Mouse (Mus musculus) heart, embryonic 14.5 days (tissue): ENCODE data around the gene Slc24a2. TPM values are rescaled to one million over a fixed set of nuclear protein-coding genes. Genes with fewer than 3 reads are reported as not detected.
A peak's percentile ranks its signal among the peaks of the same experiment; 100 is the strongest.

Experiments
- ATAC-seq: fragments of 200-750 bp; cut with Nextera tagmentation; 2 replicates; pipeline ENCODE4 v1.8.0; 2017; ENCODE audit warnings: low read depth, moderate TSS enrichment; ENCODE audit not compliant: insufficient number of reproducible peaks, insufficient read depth, low FRiP score
- H3K27ac ChIP-seq, 2 experiments: fragments of 200-500 bp in 1 of 2; fragments of 300-500 bp in 1 of 2; sonication (generic) in 1 of 2; replicated peaks in 1 of 2; 2 replicates each; pipeline ENCODE4 v1.5.1; 2012 to 2014; ENCODE audit warnings: low read depth in 2 of 2, low read length in 2 of 2, control low read depth in 1 of 2, mild to moderate bottlenecking in 1 of 2, mixed read lengths in 1 of 2; ENCODE audit not compliant: control insufficient read depth in 1 of 2, insufficient read depth in 1 of 2
- H3K27me3 ChIP-seq: fragments of 300-500 bp; sonication (generic); 2 replicates; pipeline ENCODE4 v1.6.1; 2014; ENCODE audit warnings: mild to moderate bottlenecking, low read length, control low read depth; ENCODE audit not compliant: control insufficient read depth, insufficient read depth
- H3K36me3 ChIP-seq: fragments of 300-500 bp; sonication (generic); 2 replicates; pipeline ENCODE4 v1.6.1; 2014; ENCODE audit warnings: mild to moderate bottlenecking, control low read depth, low read length, mixed read lengths; ENCODE audit not compliant: control insufficient read depth, insufficient read depth
- H3K4me1 ChIP-seq, 2 experiments: fragments of 200-500 bp in 1 of 2; fragments of 300-500 bp in 1 of 2; sonication (generic) in 1 of 2; 2 replicates each; pipeline ENCODE4 v1.6.1; 2012 to 2014; ENCODE audit warnings: low read length in 2 of 2, control low read depth in 1 of 2, mixed read lengths in 1 of 2; ENCODE audit not compliant: control insufficient read depth in 2 of 2, insufficient read depth in 2 of 2
- H3K4me2 ChIP-seq: fragments of 300-500 bp; sonication (generic); 2 replicates; pipeline ENCODE4 v1.6.1; 2014; ENCODE audit warnings: mild to moderate bottlenecking, low read length
- H3K4me3 ChIP-seq, 2 experiments: fragments of 200-500 bp in 1 of 2; fragments of 300-500 bp in 1 of 2; sonication (generic) in 1 of 2; 2 replicates each; pipeline ENCODE4 v1.5.1; 2012 to 2014; ENCODE audit warnings: low read length in 2 of 2, mild to moderate bottlenecking in 2 of 2, control low read depth in 1 of 2, low read depth in 1 of 2, moderate library complexity in 1 of 2; ENCODE audit not compliant: control insufficient read depth in 1 of 2, insufficient read depth in 1 of 2
- H3K9ac ChIP-seq: fragments of 300-500 bp; sonication (generic); 2 replicates; pipeline ENCODE4 v1.6.1; 2014; ENCODE audit warnings: mild to moderate bottlenecking, low read length
- H3K9me3 ChIP-seq: fragments of 300-500 bp; sonication (generic); 2 replicates; pipeline ENCODE4 v1.6.1; 2016; ENCODE audit warnings: low read length, control low read depth; ENCODE audit not compliant: control insufficient read depth
- WGBS: fragments of 180-500 bp; shearing (Covaris S2); extraction: QIAGEN DNeasy Blood & Tissue Kit; methylation state at CpG from one replicate; pipeline ENCODE4 v1.1.7; 2014; 5-methylcytosine and 5-hydroxymethylcytosine counted together
- polyA plus RNA-seq: library from polyadenylated mRNA; unstranded; fragments of >200 nt; fragmentation: Nextera tagmentation; extraction: Ambion mirVana; gene quantifications from 2 replicates; pipeline ENCODE4 v1.2.1, GENCODE M21; 2014

The Slc24a2 gene
- polyA plus RNA-seq, 1 experiment from 2014 or later: 7.4 TPM

DNA sequence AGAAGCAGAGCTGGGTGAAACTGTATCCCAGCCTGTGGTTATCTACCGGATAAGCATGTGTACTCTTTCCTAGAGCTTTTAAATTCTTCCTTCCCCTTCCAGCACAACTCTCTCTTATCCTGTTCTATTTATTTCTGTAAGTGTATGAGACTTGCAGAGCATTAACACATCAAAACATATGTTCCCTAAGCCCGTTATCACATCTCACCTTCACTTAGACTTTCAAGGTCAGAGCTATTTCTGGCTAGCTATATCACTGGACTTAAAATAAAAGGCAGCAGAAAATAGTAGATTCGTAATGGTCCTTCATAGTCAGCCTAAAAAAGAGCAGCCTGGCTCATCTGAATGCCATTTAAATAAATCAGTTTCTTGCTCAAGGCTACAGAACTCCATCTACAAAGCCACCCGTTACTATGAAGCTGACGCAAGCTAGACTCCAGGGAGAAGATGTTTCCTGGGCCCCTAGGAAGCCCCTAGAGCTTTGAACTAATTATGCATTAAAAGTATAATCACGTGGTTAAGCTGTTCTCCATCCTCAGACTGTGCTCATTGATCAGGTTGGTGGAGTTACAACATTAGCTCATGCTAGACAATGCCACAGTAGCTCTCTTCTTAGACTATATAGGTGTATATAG, 18.8 kb downstream of the Slc24a2 start:
- Histone ChIP-seq H3K4me1 (peaks cover 8 to 22% of the 10 kb centered on the region in 2 experiments), H3K9me3 (no peaks in the 10 kb centered on the region), H3K4me3 (no peak overlapping the region), H3K27me3 (no peaks in the 10 kb centered on the region), H3K27ac (peak overlapping the region; percentile 88 to 89), H3K4me2 (peak overlapping the region; percentile 44), H3K36me3 (no peaks in the 10 kb centered on the region), H3K9ac (0 out of 2 replicates have a peak overlapping the region, but pooled peaks have one; percentile 14)
- WGBS: 21% methylated on average over 6 of the region's 6 CpGs
- peak; percentile 85 for ATAC-seq

DNA sequence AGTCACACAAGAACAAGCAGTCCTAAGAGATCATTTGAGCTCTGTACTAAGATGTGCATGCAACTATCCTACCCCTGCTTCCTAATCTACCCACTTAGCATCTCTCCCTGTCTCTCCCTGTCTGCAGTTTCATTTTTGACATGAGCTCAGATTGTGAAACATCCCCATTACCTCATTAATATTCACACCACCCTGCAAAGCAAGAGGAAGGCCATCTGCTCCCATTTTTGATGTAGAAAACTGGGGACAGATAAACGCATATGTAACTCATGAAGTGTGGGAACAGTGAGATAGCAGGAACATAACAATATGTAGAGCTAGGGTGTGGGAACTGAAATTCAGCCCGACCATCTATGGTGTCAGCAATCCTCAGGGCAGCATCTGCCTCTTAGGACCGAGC, 19.7 kb downstream of the Slc24a2 start:
- H3K4me3 ChIP-seq: no peak overlapping the region
- no peak for ATAC-seq
- peaks cover 8 to 22% of the 10 kb centered on the region in 2 experiments for H3K4me1 ChIP-seq
- H3K4me2 ChIP-seq: peak overlapping the region; percentile 44
- H3K27me3 ChIP-seq: no peaks in the 10 kb centered on the region
- no peaks in the 10 kb centered on the region for H3K9me3 ChIP-seq
- H3K27ac ChIP-seq: peak overlapping the region; percentile 83 to 88; a peak in 3 of 4 replicates
- 52% methylated on average over 3 of the region's 3 CpGs for WGBS
- H3K36me3 ChIP-seq: no peaks in the 10 kb centered on the region
- no peak overlapping the region for H3K9ac ChIP-seq

DNA sequence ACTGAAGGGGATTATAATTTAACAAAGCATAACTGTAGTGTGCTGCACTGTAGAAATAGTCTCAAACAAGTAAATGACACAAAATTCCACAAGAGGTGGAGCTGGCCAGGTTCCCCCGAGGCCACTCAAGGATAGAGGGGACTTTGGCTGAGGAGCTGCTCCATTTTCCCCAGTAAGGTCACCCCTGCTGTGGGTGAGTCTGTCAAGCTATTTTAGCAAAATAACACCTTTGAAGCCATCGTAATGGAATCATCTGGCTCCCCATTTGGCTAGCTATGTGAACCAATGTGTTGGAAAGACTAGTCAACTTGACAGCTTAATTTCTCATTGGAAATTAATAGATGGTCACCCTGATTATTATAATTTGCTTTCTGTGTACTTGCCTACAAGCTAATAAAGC, 28.2 kb downstream of the Slc24a2 start:
- no peak for ATAC-seq
- H3K36me3 ChIP-seq: no peaks in the 10 kb centered on the region
- H3K9me3 ChIP-seq: no peaks in the 10 kb centered on the region
- WGBS: 52% methylated on average over 2 of the region's 2 CpGs
- H3K9ac ChIP-seq: no peak overlapping the region
- H3K4me3 ChIP-seq: no peak overlapping the region
- H3K27ac ChIP-seq: no peak overlapping the region
- peaks cover 3 to 6% of the 10 kb centered on the region in 2 experiments for H3K4me1 ChIP-seq
- no peak overlapping the region for H3K4me2 ChIP-seq
- no peaks in the 10 kb centered on the region for H3K27me3 ChIP-seq

DNA sequence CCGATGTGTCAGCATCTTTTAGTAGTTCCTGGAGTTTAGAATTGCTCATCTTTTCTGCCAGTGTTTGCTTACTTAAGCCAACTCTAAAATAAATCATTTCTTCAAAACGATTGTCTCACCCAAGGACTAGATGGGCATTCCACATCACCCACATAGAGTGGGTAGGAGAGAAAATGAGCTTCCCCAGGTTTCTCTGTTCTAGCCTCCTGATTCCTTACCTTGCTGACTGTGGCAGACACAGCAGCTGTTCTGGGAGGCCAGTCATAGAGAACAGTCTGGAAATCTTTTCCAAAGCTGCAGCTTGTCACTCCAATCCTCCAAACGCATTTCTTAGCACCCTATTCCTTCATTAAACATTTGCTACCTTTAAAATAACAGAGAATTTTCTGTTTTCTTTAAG, 29.0 kb downstream of the Slc24a2 start:
- WGBS: 78% methylated on average over 3 of the region's 3 CpGs
- H3K9ac ChIP-seq: no peak overlapping the region
- ATAC-seq: no peak
- no peak overlapping the region for H3K4me2 ChIP-seq
- no peaks in the 10 kb centered on the region for H3K9me3 ChIP-seq
- no peak overlapping the region for H3K27ac ChIP-seq
- no peak overlapping the region for H3K4me3 ChIP-seq
- H3K4me1 ChIP-seq: peaks cover 3 to 6% of the 10 kb centered on the region in 2 experiments
- H3K36me3 ChIP-seq: no peaks in the 10 kb centered on the region
- H3K27me3 ChIP-seq: no peaks in the 10 kb centered on the region

DNA sequence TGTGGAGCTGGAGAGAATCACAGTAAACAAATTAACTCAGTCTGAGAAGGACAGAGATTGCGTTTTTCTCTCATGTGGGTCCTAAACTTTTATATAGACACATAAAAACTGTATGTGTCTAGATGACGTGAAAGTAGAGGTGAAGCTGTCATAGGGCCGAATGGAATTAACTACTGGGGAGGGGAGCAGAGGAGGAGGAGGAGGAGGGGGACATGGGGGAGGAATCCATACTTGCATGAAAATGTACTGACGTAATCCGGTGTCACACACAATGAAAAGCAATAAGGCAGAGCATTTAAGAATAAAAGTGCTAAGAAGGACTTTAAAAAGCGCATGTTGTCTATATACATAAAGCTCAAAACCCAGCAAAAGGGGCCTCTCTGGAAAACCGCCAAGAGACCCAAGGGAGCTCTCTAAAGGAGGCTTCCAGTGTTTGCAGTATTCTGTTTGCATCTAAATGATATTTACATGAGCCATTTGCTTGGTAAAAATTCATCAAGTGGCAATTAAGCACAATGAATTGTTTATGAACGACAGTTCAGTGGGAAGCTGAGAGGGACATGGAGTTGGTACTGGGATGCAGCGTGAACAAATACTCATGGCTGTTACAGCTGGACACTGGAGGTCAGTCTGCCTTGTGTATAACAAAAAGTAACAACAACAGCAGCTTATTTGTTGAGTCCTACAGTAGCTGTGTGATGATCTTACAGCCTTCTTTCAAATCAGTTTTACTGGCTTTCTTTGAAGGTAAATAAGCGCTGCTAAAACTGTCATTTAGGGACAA, 45.9 kb downstream of the Slc24a2 start:
- ATAC-seq: no peak
- H3K27me3 ChIP-seq: no peaks in the 10 kb centered on the region
- H3K4me2 ChIP-seq: no peak overlapping the region
- H3K9me3 ChIP-seq: no peaks in the 10 kb centered on the region
- 0 out of 4 replicates have a peak, but pooled peaks cover 0 to 4% of the 10 kb centered on the region in 2 experiments for H3K4me1 ChIP-seq
- no peaks in the 10 kb centered on the region for H3K36me3 ChIP-seq
- H3K27ac ChIP-seq: no peak overlapping the region
- 79% methylated on average over 10 of the region's 10 CpGs for WGBS
- H3K9ac ChIP-seq: no peak overlapping the region
- H3K4me3 ChIP-seq: no peak overlapping the region

DNA sequence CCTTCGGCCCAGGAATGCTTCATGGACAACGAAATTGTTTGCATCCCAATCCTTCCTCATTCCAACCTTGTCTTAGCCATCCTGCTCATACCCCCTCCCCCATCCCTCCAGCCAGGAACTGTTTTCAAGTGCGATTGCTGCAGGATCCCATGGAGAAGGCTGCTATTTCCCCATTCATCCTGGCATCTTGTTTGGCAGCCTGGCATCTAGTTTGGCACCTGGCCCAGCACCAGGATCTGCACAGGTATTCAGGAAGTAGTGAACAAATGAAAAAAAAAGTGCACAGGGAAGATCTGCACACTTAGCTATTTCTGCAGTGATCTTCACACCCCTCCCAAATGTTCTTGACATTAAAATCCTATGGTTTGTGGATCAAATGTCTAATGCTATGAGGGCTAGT, 53.2 kb downstream of the Slc24a2 start:
- no peak for ATAC-seq
- no peaks in the 10 kb centered on the region for H3K9me3 ChIP-seq
- H3K4me2 ChIP-seq: no peak overlapping the region
- H3K9ac ChIP-seq: no peak overlapping the region
- no peak overlapping the region for H3K27ac ChIP-seq
- no peaks in the 10 kb centered on the region for H3K27me3 ChIP-seq
- no peak overlapping the region for H3K4me3 ChIP-seq
- H3K4me1 ChIP-seq: no peaks in the 10 kb centered on the region
- WGBS: 46% methylated on average over 3 of the region's 3 CpGs
- H3K36me3 ChIP-seq: no peaks in the 10 kb centered on the region

DNA sequence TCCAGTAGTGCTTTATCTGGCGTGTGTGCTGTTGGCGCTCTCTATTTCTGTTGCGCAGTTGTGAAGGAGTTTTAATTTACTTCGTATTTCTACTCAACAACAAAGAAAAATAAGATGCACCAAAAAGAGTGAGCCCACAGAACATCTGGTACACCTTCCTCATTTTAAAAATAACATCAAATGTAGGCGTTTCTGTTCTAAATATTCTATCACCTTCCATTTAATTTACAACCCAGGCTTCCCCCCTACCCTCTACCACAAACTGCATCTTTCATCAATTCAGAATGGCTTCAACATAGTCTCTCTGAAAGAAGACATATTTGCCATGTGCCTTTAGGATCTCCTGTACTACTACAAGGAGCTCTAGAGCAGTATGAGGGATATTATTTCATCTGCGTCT, 66.3 kb downstream of the Slc24a2 start:
- Histone ChIP-seq H3K9me3 (no peaks in the 10 kb centered on the region), H3K36me3 (no peaks in the 10 kb centered on the region), H3K4me3 (no peak overlapping the region), H3K27me3 (no peaks in the 10 kb centered on the region), H3K9ac (no peak overlapping the region), H3K4me2 (no peak overlapping the region), H3K4me1 (peaks cover 2 to 6% of the 10 kb centered on the region in 2 experiments; a peak in 1 of 4 replicates), H3K27ac (no peak overlapping the region)
- 70% methylated on average over 6 of the region's 6 CpGs for WGBS
- ATAC-seq: no peak
